Mouse (Mus musculus) small intestine, adult 2 months (tissue): ENCODE data around the gene Hoxa10.

Experiments
- CTCF ChIP-seq: fragments of 200-500 bp; IDR thresholded peaks from 2 replicates; pipeline ENCODE4 v1.5.1; 2012; ENCODE audit warnings: low read depth, mild to moderate bottlenecking, control low read depth, inconsistent platforms, low read length, moderate library complexity, mixed read lengths; ENCODE audit not compliant: insufficient replicate concordance, insufficient read length; ENCODE audit errors: extremely low read depth
- POLR2A ChIP-seq: fragments of 200-500 bp; IDR thresholded peaks from 2 replicates; pipeline ENCODE4 v1.6.1; 2012; ENCODE audit warnings: low read depth, mild to moderate bottlenecking, control low read depth, inconsistent platforms, low read length, moderate library complexity

GRCm38 (mm10) chr6:52216691-52217458, 23.8 kb downstream of the Hoxa10 start:
- TF ChIP-seq CTCF: no peak
- no peak for TF ChIP-seq POLR2A
